Mouse (Mus musculus) intestine, postnatal 0 days (tissue): ENCODE measurements around the gene Wwc1. TPM values are rescaled to one million over a fixed set of nuclear protein-coding genes. Genes with fewer than 3 reads are reported as not detected.

Source experiments
- ATAC-seq: fragments of 200-750 bp; cut with Nextera tagmentation; 2 replicates; pipeline ENCODE4 v1.8.0; 2017; ENCODE audit warnings: mild to moderate bottlenecking, moderate TSS enrichment, moderate library complexity
- H3K27ac ChIP-seq: fragments of 300-500 bp; sonication (generic); 2 replicates; pipeline ENCODE4 v1.5.1; 2014; ENCODE audit warnings: mild to moderate bottlenecking, low read depth, low read length, moderate library complexity
- H3K27me3 ChIP-seq: fragments of 300-500 bp; sonication (generic); replicated peaks from 2 replicates; pipeline ENCODE4 v1.6.1; 2014; ENCODE audit warnings: low read length, mixed read lengths; ENCODE audit not compliant: control insufficient read depth, insufficient read depth
- H3K36me3 ChIP-seq: fragments of 300-500 bp; sonication (generic); 2 replicates; pipeline ENCODE4 v1.6.1; 2014; ENCODE audit warnings: mild to moderate bottlenecking, moderate library complexity; ENCODE audit not compliant: control insufficient read depth, insufficient read depth
- H3K4me1 ChIP-seq: fragments of 300-500 bp; sonication (generic); replicated peaks from 2 replicates; pipeline ENCODE4 v1.6.1; 2014; ENCODE audit warnings: antibody characterized with exemption, low read length, mixed read lengths; ENCODE audit not compliant: control insufficient read depth, insufficient read depth
- H3K4me2 ChIP-seq: fragments of 300-500 bp; sonication (generic); replicated peaks from 2 replicates; pipeline ENCODE4 v1.6.1; 2014; ENCODE audit warnings: low read depth, mild to moderate bottlenecking, moderate library complexity
- H3K4me3 ChIP-seq: fragments of 300-500 bp; sonication (generic); 2 replicates; pipeline ENCODE4 v1.5.1; 2014; ENCODE audit warnings: low read depth, low read length
- H3K9ac ChIP-seq: fragments of 300-500 bp; sonication (generic); 2 replicates; pipeline ENCODE4 v1.6.1; 2014; ENCODE audit warnings: mild to moderate bottlenecking, low read depth, low read length
- H3K9me3 ChIP-seq: fragments of 300-500 bp; sonication (generic); 2 replicates; pipeline ENCODE4 v1.6.1; 2016; ENCODE audit warnings: mixed run types; ENCODE audit not compliant: control insufficient read depth
- CTCF ChIP-seq: sonication (generic); IDR thresholded peaks from 2 replicates; pipeline ENCODE4 v1.5.1; 2016; ENCODE audit warnings: low read depth, mild to moderate bottlenecking, control low read depth, antibody characterized with exemption, moderate library complexity
- WGBS: fragments of 180-500 bp; shearing (Covaris S2); extraction: QIAGEN DNeasy Blood & Tissue Kit; methylation state at CpG from one replicate; pipeline ENCODE4 v1.1.7; 2014; 5-methylcytosine and 5-hydroxymethylcytosine counted together
- polyA plus RNA-seq: library from polyadenylated mRNA; unstranded; fragments of >200 nt; fragmentation: Nextera tagmentation; extraction: Ambion mirVana; gene quantifications from 2 replicates; pipeline ENCODE4 v1.2.1, GENCODE M21; 2015

The Wwc1 gene
- polyA plus RNA-seq, 1 experiment from 2014 or later, result 16.1 TPM

DNA sequence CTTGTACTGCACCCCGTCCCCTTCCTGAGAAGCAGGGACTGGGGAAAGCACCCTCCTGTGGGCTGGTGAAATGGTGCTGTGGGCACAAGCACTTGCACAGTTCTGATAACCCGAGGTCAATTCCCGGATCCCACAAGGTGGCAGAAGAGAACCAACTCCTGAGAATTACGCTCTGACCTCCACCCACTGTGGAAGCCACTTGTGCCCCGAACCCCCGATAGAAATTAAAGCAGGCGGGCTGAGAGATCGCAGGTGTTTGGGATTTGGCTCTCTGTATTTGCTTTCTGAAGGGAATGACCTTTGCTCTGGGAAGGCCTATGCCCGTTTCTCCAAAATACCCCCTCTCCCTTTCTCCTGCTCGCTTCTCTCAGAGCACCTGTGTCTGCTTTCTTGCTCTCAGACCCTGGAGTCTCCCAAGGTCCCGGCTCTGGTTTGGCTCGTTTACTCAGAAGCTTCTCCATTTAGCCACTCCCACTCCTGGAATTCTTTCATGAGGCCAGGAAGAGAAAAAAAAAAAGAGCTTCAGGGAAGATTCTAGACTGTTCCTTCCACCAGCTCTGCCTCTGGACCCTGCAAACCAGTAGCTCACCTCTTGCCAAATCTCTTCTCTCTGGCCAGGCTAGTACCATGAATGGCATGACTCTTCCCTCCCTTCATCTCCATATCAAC, 58.0 kb downstream of the Wwc1 start:
- Histone ChIP-seq H3K4me1 (peaks cover 13% of the 10 kb centered on the region), H3K36me3 (no peaks in the 10 kb centered on the region), H3K9me3 (no peaks in the 10 kb centered on the region), H3K27me3 (no peaks in the 10 kb centered on the region), H3K27ac (peak overlapping the region; percentile 28; the same call in 1 of the 2 replicates), H3K9ac (no peak overlapping the region), H3K4me2 (peak overlapping the region; percentile 46), H3K4me3 (no peak overlapping the region)
- WGBS, result 23% methylated on average over 12 of the region's 12 CpGs
- peak; percentile 70 for TF ChIP-seq CTCF
- ATAC-seq, result no peak

DNA sequence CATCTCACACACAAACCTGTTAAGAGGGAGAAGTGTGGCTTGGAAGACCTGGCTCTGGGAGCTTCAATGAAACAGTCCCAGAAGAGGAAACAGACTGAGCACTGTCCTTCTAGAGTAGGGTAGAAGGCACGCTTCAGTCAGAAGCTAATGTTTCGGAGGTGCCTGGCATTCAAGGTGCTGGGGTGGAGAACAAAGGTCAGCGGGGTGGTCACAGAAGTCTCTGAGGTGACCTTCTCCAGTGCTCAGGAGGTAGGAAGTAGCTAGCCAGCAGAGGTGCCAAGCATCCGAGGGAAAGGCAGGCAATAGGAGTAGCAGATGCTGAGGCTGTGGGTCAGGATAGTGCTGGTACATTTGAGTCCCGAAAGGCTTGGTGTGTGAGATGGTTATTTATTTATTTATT, 59.6 kb downstream of the Wwc1 start:
- WGBS, result 80% methylated on average over 5 of the region's 5 CpGs

DNA sequence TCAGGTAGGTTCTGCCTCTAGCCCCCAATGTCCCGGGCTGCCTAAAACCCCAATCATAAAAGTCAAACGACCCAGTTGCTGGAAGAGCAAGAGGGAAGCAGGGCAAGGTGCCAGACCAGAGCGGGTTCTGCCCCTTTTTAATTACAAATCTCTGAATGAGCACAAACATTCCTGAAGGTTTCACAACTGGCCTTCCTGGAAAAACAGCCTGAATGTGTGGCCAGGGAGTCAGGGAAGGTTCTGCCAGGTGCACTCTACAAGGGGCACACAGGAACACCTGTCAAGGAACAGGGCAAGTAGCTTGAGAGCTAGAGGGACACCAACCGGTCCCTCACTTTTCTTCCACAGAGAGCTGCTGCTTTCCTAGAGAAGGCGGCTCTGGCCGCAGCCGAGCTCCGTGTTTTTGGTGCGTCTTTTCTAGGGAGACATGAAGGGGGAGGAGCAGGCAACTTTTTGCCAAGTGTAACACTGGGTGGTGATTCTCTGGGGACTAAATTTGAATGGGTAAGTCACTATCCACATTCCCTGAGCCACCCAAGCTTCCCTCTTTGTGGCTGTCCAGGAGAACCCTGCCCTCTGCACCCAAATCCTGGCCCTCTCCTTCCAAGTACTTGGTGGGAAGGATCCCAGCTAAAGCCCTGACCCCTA, 60.3 kb downstream of the Wwc1 start:
- no peak overlapping the region for H3K4me3 ChIP-seq
- peak; percentile 13; the same call in 1 of the 2 replicates for ATAC-seq
- TF ChIP-seq CTCF, result no peak
- H3K9ac ChIP-seq, result no peak overlapping the region
- H3K9me3 ChIP-seq, result no peaks in the 10 kb centered on the region
- WGBS, result 42% methylated on average over 9 of the region's 9 CpGs
- peaks cover 13% of the 10 kb centered on the region for H3K4me1 ChIP-seq
- H3K27me3 ChIP-seq, result no peaks in the 10 kb centered on the region
- H3K4me2 ChIP-seq, result no peak overlapping the region
- H3K27ac ChIP-seq, result no peak overlapping the region
- no peaks in the 10 kb centered on the region for H3K36me3 ChIP-seq

More for the DNA sequence above, 59.6 kb downstream of the Wwc1 start:
- Histone ChIP-seq H3K27ac (no peak overlapping the region), H3K4me2 (no peak overlapping the region), H3K9ac (no peak overlapping the region), H3K9me3 (no peaks in the 10 kb centered on the region), H3K27me3 (no peaks in the 10 kb centered on the region), H3K4me3 (no peak overlapping the region), H3K4me1 (peaks cover 13% of the 10 kb centered on the region), H3K36me3 (no peaks in the 10 kb centered on the region)
- no peak for TF ChIP-seq CTCF
- no peak for ATAC-seq

GRCm38 (mm10) chr11:35919383-35919782, 60.9 kb downstream of the Wwc1 start:
- Histone ChIP-seq H3K4me3 (no peak overlapping the region), H3K4me1 (peaks cover 13% of the 10 kb centered on the region), H3K36me3 (no peaks in the 10 kb centered on the region), H3K27me3 (no peaks in the 10 kb centered on the region), H3K27ac (no peak overlapping the region), H3K4me2 (no peak overlapping the region), H3K9ac (no peak overlapping the region), H3K9me3 (no peaks in the 10 kb centered on the region)
- no peak for TF ChIP-seq CTCF
- ATAC-seq, result no peak
- 72% methylated on average over 2 of the region's 2 CpGs for WGBS

GRCm38 (mm10) chr11:35916466-35917185, 63.7 kb downstream of the Wwc1 start:
- no peak for TF ChIP-seq CTCF
- Histone ChIP-seq H3K4me3 (no peak overlapping the region), H3K36me3 (no peaks in the 10 kb centered on the region), H3K27me3 (no peaks in the 10 kb centered on the region), H3K27ac (peak overlapping the region; percentile 55), H3K4me1 (peaks cover 3% of the 10 kb centered on the region), H3K4me2 (no peak overlapping the region), H3K9me3 (no peaks in the 10 kb centered on the region), H3K9ac (no peak overlapping the region)
- 48% methylated on average over 8 of the region's 8 CpGs for WGBS
- ATAC-seq, result peak; percentile 59

DNA sequence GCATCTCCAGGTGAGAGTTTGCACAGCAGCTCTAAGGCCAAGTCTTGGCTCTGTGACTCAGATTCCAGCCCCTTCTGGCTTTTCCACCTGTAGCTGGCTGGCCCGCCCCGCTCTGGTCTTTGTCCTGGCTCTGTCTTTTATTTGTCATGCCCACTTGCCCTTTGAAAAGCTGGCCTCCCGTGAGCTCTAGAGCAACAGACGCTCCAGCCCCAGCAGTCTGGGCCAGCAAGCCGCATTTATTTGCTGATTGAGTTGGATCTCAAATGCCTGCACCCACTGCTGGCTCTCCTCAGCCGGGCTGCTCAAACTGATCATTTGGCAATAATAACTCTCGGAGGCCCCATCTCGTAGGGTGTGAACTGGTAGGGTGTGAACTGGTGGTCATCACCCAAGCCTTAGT, 64.8 kb downstream of the Wwc1 start:
- peak; percentile 51 for ATAC-seq
- no peaks in the 10 kb centered on the region for H3K27me3 ChIP-seq

More for the DNA sequence above, 64.8 kb downstream of the Wwc1 start:
- Histone ChIP-seq H3K4me1 (peaks cover 3% of the 10 kb centered on the region), H3K9ac (no peak overlapping the region), H3K9me3 (no peaks in the 10 kb centered on the region), H3K27ac (peak overlapping the region; percentile 37), H3K4me2 (no peak overlapping the region), H3K36me3 (no peaks in the 10 kb centered on the region), H3K4me3 (no peak overlapping the region)
- no peak for TF ChIP-seq CTCF
- WGBS, result 36% methylated on average over 8 of the region's 8 CpGs
